Mouse (Mus musculus): Measurements from ENCODE around the gene Ambra1. TPM values are rescaled to one million over a fixed set of nuclear protein-coding genes. Genes with fewer than 3 reads are reported as not detected.

The Ambra1 gene
- polyA plus RNA-seq, 1 experiment: 19.3 TPM

- Histone ChIP-seq H3K36me3 (ENCODE audit: control insufficient read depth, insufficient read depth) (peaks cover 10% of the 10 kb centered on the region), H3ac (ENCODE audit: control insufficient read depth, insufficient read length) (no peak overlapping the region), H3K4me3 (no peak overlapping the region), H3K79me2 (ENCODE audit: control insufficient read depth, insufficient read depth) (no peaks in the 10 kb centered on the region), H3K27me3 (ENCODE audit: control insufficient read depth, insufficient read depth, insufficient read length) (no peaks in the 10 kb centered on the region), H3K4me2 (ENCODE audit: low read depth) (no peak overlapping the region)
- no peak for TF ChIP-seq SRF (IDR thresholded peaks at IDR 0.05; ENCODE audit: control insufficient read depth, insufficient read length, low read depth)
- no peak for TF ChIP-seq USF1 (IDR thresholded peaks at IDR 0.05; ENCODE audit: low read depth)
- no peak for TF ChIP-seq MYOG (IDR thresholded peaks at IDR 0.05; ENCODE audit: control insufficient read depth in 1 of 3, insufficient read depth in 1 of 3, insufficient read length in 2 of 3, low read depth in 2 of 3)
- TF ChIP-seq E2F4 (IDR thresholded peaks at IDR 0.05; ENCODE audit: insufficient read depth): no peak
- no peak for TF ChIP-seq MAX (IDR thresholded peaks at IDR 0.05; ENCODE audit: low read depth)
- TF ChIP-seq CEBPB (IDR thresholded peaks at IDR 0.05; ENCODE audit: insufficient read depth, poor library complexity, severe bottlenecking): no peak
- no peak for TF ChIP-seq POLR2AphosphoS2 (IDR thresholded peaks at IDR 0.05; ENCODE audit: insufficient read length, low read depth)
- TF ChIP-seq TCF12 (IDR thresholded peaks at IDR 0.05; ENCODE audit: insufficient read depth, poor library complexity, severe bottlenecking): no peak
- TF ChIP-seq TCF3 (IDR thresholded peaks at IDR 0.05; ENCODE audit: insufficient read length, low read depth): no peak
- TF ChIP-seq POLR2A (IDR thresholded peaks at IDR 0.05; ENCODE audit: insufficient read length, low read depth): no peak
- TF ChIP-seq REST (IDR thresholded peaks at IDR 0.05; ENCODE audit: insufficient read depth, insufficient read length): no peak
- TF ChIP-seq MYOD1 (IDR thresholded peaks at IDR 0.05; ENCODE audit: control insufficient read depth in 1 of 3, insufficient read length in 2 of 3, low read depth in 2 of 3): no peak
Observed at GRCm38 (mm10) chr2:91934016-91934415, 204.1 kb downstream of the Ambra1 start.

- H3K27me3 ChIP-seq (ENCODE audit: control insufficient read depth, insufficient read depth, insufficient read length): no peaks in the 10 kb centered on the region
- no peak overlapping the region for H3K4me3 ChIP-seq
- TF ChIP-seq POLR2AphosphoS2 (IDR thresholded peaks at IDR 0.05; ENCODE audit: insufficient read length, low read depth) (no peak), SRF (IDR thresholded peaks at IDR 0.05; ENCODE audit: control insufficient read depth, insufficient read length, low read depth) (no peak), USF1 (IDR thresholded peaks at IDR 0.05; ENCODE audit: low read depth) (no peak), MYOG (IDR thresholded peaks at IDR 0.05; ENCODE audit: control insufficient read depth in 1 of 3, insufficient read depth in 1 of 3, insufficient read length in 2 of 3, low read depth in 2 of 3) (no peak), REST (IDR thresholded peaks at IDR 0.05; ENCODE audit: insufficient read depth, insufficient read length) (no peak), POLR2A (IDR thresholded peaks at IDR 0.05; ENCODE audit: insufficient read length, low read depth) (no peak), CEBPB (IDR thresholded peaks at IDR 0.05; ENCODE audit: insufficient read depth, poor library complexity, severe bottlenecking) (no peak), MAX (IDR thresholded peaks at IDR 0.05; ENCODE audit: low read depth) (no peak), TCF3 (IDR thresholded peaks at IDR 0.05; ENCODE audit: insufficient read length, low read depth) (no peak), E2F4 (IDR thresholded peaks at IDR 0.05; ENCODE audit: insufficient read depth) (no peak), TCF12 (IDR thresholded peaks at IDR 0.05; ENCODE audit: insufficient read depth, poor library complexity, severe bottlenecking) (no peak)
- no peak overlapping the region for H3ac ChIP-seq (ENCODE audit: control insufficient read depth, insufficient read length)
- H3K36me3 ChIP-seq (ENCODE audit: control insufficient read depth, insufficient read depth): peaks cover 14% of the 10 kb centered on the region
- H3K4me2 ChIP-seq (ENCODE audit: low read depth): no peak overlapping the region
- H3K79me2 ChIP-seq (ENCODE audit: control insufficient read depth, insufficient read depth): no peaks in the 10 kb centered on the region
Observed at GRCm38 (mm10) chr2:91934826-91935525, 205.0 kb downstream of the Ambra1 start.

- no peak overlapping the region for H3K4me2 ChIP-seq (ENCODE audit: low read depth)
- H3K79me2 ChIP-seq (ENCODE audit: control insufficient read depth, insufficient read depth): no peaks in the 10 kb centered on the region
- no peak overlapping the region for H3K4me3 ChIP-seq
- peaks cover 16% of the 10 kb centered on the region for H3K36me3 ChIP-seq (ENCODE audit: control insufficient read depth, insufficient read depth)
- no peaks in the 10 kb centered on the region for H3K27me3 ChIP-seq (ENCODE audit: control insufficient read depth, insufficient read depth, insufficient read length)
- TF ChIP-seq MAX (IDR thresholded peaks at IDR 0.05; ENCODE audit: low read depth) (no peak), TCF3 (IDR thresholded peaks at IDR 0.05; ENCODE audit: insufficient read length, low read depth) (no peak), POLR2A (IDR thresholded peaks at IDR 0.05; ENCODE audit: insufficient read length, low read depth) (no peak)
- H3ac ChIP-seq (ENCODE audit: control insufficient read depth, insufficient read length): no peak overlapping the region
Observed at GRCm38 (mm10) chr2:91936154-91936553, 206.2 kb downstream of the Ambra1 start.

- Histone ChIP-seq H3K27me3 (ENCODE audit: control insufficient read depth, insufficient read depth, insufficient read length) (no peaks in the 10 kb centered on the region), H3K4me3 (no peak overlapping the region), H3K36me3 (ENCODE audit: control insufficient read depth, insufficient read depth) (peaks cover 20% of the 10 kb centered on the region), H3ac (ENCODE audit: control insufficient read depth, insufficient read length) (no peak overlapping the region), H3K4me2 (ENCODE audit: low read depth) (no peak overlapping the region), H3K79me2 (ENCODE audit: control insufficient read depth, insufficient read depth) (no peaks in the 10 kb centered on the region)
- TF ChIP-seq TCF3 (IDR thresholded peaks at IDR 0.05; ENCODE audit: insufficient read length, low read depth): no peak
- no peak for TF ChIP-seq MYOG (IDR thresholded peaks at IDR 0.05; ENCODE audit: control insufficient read depth in 1 of 3, insufficient read depth in 1 of 3, insufficient read length in 2 of 3, low read depth in 2 of 3)
- no peak for TF ChIP-seq USF1 (IDR thresholded peaks at IDR 0.05; ENCODE audit: low read depth)
- TF ChIP-seq CEBPB (IDR thresholded peaks at IDR 0.05; ENCODE audit: insufficient read depth, poor library complexity, severe bottlenecking): no peak
- no peak for TF ChIP-seq REST (IDR thresholded peaks at IDR 0.05; ENCODE audit: insufficient read depth, insufficient read length)
- TF ChIP-seq MAX (IDR thresholded peaks at IDR 0.05; ENCODE audit: low read depth): no peak
- no peak for TF ChIP-seq TCF12 (IDR thresholded peaks at IDR 0.05; ENCODE audit: insufficient read depth, poor library complexity, severe bottlenecking)
- no peak for TF ChIP-seq MYOD1 (IDR thresholded peaks at IDR 0.05; ENCODE audit: control insufficient read depth in 1 of 3, insufficient read length in 2 of 3, low read depth in 2 of 3)
- no peak for TF ChIP-seq POLR2AphosphoS2 (IDR thresholded peaks at IDR 0.05; ENCODE audit: insufficient read length, low read depth)
Observed at GRCm38 (mm10) chr2:91939303-91939935, 209.5 kb downstream of the Ambra1 start.

Data from myocyte (in vitro differentiated cells).